Mouse (Mus musculus) embryo, embryonic 11 days (tissue): ENCODE results near the gene Gtpbp4.
"Not testable (repeated sequence)": the region's sequence is repeated elsewhere in the genome, so short reads cannot be mapped to it uniquely, and the experiment has no call there.

Experiments used
- DNase-seq: peaks from one replicate; pipeline ENCODE4 v3.0.0-alpha.2; 2015

Gtpbp4 gene

DNA sequence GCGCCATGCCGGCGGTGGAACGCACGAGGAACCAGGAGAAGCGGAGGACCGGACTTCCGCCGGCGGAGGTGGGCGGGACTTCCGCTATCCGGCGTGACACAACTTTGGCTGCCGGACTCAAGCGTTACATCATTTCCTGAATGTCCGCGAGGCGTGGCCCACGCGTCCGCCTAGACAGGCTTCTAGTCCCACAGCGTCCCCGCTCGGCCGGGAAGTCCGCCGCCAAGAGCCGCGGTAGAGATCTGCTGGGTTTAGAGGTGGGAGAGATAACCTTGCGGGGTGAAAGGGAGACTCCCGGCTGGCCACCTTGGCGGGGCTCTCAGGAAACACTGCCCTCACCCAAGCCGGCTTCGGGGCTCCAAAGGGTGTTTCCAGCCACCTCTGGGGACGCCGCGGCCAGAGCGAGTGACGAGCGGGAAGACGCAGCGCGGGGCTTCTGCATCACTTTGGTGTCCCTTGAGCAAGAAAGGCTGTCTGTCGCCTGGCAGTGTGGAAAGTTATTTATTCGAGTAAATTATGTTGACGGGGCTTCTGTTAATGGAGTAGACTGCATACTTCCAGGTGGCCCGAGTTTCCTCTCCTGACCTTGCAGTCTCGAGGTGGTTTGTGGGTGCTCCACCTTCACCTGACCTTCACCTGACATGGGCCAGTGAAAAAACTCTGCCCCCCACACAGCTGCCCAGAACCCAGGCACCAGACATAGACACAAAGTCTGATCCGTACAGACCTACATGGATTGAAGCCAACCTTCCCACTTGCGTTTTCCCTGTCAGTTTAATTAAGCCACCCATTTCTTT is at the start of gene Gtpbp4:
Gene Gtpbp4 (minus strand): TSS at position 94 of the 797 bp plus-strand sequence.
- peak; percentile 98 for DNase-seq

DNA sequence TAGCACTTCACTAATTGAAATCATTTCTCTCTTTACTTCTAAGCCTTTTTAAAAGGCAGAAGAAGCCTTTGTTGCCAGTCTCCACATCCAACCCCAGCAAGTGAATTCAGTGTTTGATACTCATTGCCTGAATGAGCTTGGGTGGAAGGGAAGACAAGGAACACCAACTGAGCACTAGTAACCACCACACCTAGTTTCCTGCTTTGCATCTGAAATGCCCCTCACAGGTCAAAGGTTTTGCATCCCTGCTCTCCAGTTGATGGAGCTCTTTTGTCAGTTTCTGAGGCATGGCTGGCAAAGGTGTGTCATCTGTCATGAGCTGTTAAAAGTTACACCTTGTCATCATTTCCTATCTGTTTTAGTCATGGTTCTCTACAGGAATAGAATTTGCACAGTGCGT is 48.8 kb upstream of the Gtpbp4 start:
- no peak for DNase-seq

DNA sequence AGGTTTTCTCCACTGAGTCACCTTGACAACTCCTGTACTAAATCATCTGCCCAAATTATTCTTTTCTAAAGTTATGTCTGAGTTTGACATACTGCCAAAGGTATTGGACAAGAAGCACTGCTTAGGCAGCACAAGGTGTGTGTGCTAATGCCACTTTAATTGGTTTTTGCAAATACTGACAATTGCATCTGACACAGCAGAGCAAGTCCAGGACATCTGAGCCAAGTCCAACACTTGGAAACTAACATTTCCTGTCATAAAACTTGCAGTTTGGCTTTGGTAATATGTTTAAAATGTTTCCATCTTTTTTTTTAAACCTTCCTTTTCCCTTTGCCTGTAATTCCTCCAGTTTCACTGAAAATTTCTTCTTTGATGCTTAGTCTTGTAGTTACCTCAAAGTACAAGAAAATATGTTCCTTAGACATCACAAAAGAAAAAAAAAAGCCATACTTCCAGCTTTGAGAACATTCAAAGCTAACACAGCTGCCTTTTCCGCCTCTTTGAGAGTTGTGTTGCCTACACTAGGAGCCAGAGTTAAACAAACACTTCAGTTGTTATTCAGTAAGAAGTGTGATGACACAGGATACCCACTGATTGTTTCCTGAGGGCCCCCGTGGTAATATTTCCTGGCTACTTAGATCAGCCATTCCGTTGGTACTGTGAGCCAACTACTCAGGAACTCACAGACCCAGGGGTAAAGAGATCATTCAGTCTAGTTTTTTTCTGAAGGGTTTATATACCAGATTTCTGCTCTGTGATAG is 47.6 kb upstream of the Gtpbp4 start:
- peak; percentile 2 for DNase-seq

DNA sequence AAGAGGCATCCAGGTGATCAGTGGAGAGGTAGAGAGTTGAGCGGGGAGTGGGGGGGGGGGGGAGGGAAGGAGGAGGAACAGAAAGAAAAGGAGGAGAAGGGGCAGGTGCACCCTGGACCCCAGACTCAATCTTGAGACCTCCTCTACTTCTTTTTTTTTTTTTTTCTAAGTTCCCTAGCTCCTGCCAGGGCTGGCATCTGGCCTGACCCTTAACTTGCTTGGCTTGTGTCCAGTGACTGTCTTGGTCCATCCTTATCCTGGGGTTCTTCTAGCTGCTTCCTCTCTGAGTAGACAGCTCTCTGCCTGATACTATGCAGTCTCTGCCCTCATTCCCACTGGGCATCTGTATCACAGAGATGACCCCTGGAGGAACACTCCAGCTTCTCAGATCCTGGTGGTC is 44.7 kb upstream of the Gtpbp4 start:
- no peak for DNase-seq

DNA sequence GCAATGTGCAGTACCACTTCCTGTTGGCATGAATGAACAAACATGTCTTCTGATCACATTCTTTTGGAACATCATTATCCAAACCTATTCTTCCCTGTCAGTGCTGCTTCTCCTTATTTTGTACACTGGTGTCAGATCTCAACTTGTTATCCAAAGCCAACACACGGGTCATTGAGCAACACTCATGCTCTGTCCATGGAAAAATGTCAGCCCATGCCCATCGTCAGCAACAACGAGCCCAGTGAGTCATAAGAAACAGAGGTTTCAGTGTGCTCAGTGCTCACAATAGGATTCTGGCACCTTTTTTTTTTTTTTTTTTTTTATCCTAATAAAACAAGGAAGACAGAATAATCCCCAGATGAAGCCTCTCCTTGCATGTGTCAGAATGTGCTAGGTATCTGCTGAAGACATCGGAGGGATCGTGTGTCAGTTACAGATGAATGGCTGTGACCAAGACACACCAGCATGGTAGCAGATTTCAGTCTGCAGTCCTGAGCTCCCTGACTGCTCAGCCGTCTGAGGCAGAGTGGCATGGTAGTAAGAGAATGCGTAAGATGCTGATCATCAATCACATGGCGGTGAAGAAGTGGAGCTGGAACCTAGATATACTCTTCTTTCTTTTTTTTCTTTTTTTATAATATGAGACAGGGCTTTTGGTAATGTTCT is 36.2 kb upstream of the Gtpbp4 start:
- DNase-seq: no peak

DNA sequence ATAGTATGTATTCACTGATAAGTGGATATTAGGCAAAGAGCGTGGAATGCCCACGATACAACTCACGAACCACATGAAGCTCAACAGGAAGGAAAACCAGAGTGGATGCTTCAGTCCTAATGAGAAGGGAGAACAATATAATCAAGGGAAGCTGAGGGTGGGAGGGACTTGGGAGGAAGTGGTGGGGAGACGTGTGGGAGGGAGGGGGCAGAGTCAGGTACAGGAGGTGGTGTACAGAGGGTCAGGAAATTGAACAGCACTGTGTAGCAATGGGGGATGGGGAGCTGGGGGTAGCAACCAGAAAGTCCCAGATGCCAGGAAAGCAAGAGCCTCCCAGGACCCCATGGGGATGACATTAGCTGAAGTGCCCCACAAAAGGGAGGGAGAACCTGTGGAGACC is 34.5 kb upstream of the Gtpbp4 start:
- no peak for DNase-seq

DNA sequence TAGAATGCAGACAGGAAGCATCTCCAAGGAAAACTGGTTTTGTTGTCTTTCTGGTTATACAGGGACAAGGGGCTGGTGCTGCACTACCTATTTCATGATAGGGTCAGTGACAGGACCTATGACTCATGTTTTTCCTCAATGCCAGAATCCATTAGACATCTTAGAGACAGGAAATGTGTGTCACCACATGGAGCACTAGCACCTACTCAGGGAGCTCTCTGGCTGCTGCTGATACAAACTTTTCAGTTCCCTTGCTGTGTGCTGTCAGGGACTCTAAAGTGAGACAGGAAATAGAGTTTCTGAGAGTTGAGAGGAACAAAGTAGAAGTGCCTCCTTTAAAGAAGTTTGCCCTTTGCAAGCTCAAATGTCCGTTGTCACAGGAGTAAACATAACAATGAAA is 31.4 kb upstream of the Gtpbp4 start:
- peak; percentile 2 for DNase-seq

DNA sequence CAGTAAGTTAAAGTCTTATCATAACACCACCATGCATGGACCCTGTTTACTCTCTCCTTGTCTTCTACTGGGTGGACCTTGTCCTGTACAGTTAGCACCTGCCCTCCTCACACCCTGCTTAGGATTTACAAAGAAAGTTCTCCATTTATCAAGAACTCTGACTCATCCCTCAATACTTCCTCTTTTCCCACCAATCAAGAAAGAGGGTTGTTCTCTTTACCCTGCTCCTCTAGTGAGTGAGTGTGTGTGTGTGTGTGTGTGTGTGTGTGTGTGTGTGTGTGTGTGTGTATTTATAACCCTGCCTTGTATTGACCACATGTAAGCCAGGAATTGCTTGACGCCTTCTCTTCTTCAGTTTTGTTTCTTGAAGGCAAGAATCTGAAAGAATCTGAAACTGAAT is 26.7 kb upstream of the Gtpbp4 start:
- DNase-seq: no peak

DNA sequence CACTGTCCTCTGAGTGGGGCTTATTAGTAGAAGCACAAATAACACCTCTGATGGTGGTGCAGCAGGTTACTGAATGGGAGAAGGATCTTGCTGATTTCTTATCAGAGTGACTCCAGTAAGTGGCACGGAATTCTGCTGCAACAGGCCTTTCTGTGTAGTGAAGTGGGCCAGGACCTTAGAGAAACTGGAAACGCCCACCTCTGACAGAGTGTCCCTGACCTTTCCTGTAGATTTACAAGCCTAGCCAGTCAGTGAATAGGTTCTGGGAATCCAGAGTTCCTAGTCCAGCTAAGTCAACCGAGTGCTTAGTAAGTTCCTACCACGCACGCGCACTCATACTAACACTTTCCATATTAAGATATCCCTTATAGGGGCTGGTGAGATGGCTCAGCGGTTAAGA is 25.7 kb upstream of the Gtpbp4 start:
- DNase-seq: no peak

DNA sequence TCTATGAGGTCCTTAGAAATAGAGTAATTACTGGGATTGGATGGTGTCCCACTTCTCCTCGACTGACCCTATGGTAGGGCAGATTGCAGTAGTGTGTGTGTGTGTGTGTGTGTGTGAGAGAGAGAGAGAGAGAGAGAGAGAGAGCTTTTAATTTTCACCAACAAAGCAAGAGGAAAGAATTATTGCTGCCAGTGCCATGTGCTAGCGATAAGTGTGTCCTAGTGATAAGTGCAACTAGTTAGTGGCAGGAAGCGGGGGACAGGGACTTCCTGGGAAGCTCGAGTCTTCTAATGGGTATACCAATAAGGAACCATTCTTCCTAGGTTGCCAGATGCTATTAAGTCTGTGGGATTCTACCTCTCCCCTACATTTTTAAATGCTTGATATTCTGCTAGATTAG is 23.8 kb upstream of the Gtpbp4 start:
- no peak for DNase-seq

DNA sequence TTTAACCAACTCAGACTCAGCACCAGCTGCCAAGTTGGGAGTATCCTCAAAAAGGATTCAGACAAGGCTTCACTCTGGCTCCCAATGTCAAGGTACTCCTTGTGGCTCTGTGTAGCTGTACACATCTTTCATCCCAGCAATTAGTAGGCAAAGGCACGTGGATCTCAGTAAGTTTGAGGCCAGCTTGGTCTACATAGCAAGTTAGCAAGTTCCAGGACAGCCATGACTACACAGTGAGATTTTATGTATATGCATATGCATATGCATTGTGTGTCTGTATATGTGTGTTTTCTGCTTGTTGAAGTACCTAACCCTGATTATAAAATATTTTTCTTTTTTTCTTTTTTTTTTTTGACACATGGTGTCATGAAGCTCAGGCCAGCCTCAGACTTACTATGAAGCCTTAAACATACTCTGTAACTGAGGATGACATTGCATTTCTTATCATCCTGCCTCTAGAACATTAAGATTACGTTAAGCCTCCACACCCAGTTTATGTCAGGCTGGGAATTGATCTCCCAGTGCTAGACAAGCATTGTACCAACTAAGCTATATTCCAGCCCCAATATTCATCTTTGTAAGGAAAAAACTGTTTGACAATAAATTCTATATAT is 23.2 kb upstream of the Gtpbp4 start:
- no peak for DNase-seq

DNA sequence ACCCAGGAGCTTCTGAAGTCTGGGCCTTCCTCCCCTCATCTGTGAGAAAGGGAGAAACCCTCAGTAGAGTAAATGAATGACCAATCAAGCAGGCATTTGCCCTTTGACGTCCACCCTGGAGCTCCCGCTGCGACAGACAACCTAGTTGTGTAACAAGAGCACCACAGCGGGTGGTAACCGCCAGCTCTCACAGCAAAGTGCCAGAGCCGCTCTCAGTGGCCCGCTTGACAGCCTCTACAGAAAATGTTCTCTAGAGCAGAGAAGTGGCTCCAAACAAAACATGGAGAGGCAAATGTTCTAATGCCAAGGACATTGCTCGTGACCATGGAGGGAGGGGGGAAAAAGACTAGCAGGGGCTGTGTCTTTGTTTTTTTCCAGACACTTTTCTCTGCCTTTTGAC is 21.3 kb upstream of the Gtpbp4 start:
- peak; percentile 49 for DNase-seq

DNA sequence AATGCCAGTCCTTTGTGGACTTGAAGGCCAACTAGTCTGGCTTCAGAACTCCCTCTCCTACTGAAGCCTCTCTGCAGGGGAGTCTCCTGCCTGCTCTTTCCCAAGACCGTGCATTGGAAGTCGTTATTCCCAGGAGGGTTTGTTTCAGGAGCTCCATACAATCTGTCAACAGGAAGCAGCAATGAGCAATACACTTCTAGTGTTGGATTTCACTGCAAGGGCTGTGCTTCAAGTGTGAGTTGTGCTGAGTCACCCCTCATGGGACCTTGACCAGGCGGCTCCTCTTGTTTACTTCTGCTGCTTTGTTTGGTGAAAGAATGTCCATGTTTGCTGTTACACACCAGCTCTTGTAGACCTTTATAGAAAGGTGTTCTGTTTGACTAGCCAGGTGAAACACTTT is 18.5 kb upstream of the Gtpbp4 start:
- no peak for DNase-seq

DNA sequence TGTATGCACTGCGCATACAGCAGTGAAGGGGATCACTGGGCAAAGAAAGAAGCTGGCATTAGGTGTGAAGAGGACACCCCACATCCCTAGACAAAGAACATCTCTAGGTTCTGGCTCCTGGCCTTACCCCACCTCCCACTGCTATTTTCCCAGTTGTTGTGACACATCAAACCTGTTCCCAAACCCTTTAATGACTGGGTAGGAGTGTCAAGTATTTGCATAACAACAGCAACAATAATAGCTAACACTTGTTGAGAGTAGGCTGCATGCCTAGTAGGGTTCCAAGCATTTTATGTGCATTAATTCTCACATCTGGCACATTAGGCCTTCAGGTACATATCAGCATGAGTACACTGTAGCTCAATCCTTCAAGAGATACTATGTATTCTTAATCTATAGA is 17.6 kb upstream of the Gtpbp4 start:
- no peak for DNase-seq

DNA sequence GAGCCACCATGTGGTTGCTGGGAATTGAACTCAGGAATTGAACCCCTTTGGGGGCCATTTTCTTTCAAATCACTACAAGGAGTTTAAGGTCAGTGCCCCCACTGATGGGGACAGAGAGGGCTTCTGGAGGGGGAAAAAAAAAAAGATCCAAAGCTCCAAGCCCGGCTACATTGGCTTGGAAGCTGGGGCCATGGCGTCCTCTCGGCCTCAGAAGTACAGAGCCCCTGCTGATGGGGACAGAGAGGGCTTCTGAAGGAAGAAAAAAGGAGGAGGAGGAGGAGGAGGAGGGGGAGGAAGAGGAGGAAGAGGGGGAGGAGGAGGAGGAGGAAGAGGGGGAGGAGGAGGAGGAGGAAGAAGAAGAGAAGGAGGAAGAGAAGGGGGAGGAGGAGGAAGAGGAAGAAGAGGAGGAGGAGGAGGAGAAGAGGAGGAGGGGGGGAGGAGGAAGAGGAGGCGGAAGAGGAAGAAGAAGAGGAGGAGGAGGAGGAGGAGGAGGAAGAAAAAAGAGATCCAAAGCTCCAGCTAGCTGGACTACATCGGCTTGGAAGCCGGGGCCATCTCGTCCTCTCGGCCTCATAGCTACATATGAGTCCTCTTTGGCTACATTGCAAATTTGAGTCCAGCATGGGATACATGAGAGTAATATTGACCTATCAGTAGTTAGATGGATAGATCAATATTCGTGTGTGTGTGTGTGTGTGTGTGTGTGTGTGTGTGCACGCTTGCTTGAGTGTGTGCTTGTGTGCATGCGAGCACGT is 15.9 kb upstream of the Gtpbp4 start:
- peak; percentile 93 for DNase-seq

DNA sequence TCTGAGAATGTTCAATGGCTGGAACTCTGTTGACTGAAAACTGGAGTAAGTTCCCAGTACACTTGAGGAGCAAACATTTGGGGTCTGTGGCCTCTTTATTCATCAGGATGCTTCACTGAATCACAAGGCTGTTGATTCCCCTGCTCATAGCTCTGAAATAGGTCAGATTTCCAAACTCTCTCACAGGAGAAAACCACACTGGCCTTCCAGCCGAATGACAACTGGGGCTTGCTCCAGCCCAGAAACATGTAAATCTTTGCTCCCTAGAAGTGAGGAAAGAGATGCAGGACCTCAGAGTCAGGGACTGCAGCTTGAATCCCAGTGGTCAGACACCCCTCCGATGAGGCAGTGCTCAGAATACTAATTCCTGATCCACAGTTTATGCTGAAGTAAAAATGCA is 7.4 kb upstream of the Gtpbp4 start:
- no peak for DNase-seq

DNA sequence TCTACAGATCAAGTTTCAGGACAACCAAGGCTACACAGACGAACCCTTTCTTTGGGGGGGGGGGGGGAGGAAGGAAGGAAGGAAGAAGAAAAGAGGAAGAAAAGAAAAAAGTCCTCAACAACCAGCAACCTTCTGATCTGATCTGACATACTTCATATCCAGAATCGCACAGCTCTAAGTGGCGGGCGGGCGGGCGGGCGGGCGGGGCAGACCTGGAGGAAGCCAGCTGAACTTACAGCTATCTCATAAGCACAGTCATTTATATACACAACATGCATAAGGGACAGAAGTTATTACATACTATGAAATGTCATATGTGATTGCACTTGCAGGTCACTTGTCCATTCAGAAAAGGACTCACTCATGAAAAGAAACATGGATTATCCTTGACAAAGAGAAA is 3.6 kb upstream of the Gtpbp4 start:
- no peak for DNase-seq

DNA sequence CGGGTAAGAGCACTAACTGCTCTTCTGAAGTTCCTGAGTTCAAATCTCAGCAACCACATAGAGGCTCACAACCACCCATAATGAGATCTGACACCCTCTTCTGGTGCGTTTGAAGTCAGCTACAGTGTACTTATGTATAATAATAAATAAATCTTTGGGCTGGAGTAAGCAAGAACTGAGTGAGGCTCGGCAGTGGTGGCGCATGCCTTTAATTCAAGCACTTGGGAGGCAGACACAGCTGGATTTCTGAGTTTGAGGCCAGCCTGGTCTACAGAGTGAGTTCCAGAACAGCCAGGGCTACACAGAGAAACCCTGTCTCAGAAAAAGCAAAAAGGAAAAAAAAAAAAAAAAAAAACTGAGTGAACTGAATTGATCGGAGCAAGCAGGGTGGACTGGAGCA is 1.3 kb upstream of the Gtpbp4 start:
- DNase-seq: not testable (repeated sequence)

DNA sequence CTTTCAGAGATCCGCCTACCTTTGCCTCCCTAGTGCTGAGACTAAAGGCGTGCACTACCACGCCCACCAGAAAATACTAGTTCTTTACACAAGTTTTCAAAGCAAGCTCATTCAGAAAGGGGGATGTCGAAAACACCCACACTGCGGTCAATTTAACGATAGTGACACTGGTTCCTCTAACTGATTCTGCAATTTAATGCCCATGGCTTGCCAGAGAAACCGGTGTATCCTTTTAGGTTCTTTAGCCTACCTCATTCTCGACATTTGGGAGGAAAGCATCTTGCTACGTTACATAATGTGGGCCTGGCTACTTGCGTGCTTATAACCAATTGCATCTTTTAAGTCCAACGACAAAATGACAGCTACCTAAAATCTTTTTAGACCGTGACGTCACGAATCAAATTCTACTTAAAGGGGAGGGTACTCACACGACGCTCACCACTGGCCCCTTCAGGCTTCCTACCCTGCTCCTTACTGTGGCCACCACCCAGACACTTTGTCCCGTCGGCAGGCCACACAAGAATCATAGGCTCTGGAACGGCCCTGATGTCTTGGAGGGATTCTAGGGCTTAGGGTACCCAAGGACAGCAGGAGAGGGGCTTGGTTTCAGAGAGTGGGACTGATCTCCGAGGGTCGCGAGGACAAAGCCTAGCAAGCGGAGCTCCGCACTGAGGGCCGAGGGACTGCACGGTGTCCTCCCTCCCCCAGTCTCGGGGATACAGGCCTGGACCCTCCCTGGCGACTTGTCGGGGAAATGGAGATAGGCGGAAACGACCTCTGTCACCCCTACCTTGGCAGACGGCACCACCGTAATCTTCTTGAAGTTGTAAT is 509 bp downstream of the Gtpbp4 start:
- DNase-seq: peak; percentile 67

DNA sequence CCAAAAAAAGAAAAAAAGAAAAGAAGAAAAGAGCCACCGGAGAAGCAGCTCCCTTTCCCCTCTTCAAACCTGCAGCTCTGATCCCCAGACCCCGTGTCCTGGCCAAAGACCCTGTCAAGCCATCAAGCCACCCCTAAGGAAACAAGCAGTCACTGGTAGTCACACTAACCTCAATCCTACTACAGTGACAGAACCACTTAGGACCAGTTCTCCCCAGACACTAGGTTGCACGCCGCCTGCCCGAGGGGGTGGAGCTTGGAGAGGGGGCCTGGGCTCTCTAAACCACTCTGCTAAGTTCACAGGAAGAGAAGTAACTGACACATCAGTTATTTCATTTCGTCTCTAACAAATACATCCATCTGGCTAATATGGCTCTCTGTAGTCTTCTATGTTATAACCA is 3.7 kb downstream of the Gtpbp4 start:
- DNase-seq: no peak

DNA sequence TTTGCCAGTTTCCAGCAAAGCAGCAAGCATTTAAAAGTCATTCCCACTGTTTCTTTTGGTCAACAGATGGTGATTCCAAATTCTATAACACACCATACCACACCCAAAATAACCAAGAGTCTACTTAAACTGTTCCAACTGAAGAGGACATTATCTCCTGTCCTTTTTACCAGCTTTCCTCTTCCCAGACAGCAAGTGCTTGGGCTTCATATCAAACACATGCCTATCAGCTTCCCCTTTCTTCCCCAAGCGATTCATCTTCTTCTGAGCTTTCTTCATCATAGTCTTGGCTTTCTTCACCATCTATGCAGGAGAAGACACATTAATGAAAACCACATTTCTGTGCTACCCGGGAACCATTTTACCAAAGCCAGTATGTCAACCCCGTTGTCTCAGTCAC is 22.9 kb downstream of the Gtpbp4 start:
- DNase-seq: no peak

DNA sequence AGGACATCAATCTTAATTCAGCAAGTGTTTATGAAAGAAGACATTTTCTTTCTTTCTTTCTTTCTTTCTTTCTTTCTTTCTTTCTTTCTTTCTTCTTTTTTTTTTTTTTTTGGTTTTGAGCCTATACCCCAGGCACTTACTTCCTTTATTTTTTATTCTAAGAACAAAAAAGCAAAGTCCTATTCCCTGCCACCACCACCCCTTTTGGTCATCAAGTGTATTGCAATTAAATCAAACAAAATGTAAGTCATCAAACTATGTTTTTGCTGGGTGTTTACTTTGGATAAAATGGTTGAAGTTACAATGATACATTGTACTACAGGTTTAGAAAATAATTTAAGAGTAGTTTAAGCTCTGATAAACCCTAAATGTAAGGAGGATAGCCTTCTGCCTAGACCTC is 23.5 kb downstream of the Gtpbp4 start:
- DNase-seq: no peak
